Mouse (Mus musculus): ENCODE data around the gene Muc1.
"Not testable (repeated sequence)": the region's sequence is repeated elsewhere in the genome, so short reads cannot be mapped to it uniquely, and the experiment has no call there.

The Muc1 gene

DNA sequence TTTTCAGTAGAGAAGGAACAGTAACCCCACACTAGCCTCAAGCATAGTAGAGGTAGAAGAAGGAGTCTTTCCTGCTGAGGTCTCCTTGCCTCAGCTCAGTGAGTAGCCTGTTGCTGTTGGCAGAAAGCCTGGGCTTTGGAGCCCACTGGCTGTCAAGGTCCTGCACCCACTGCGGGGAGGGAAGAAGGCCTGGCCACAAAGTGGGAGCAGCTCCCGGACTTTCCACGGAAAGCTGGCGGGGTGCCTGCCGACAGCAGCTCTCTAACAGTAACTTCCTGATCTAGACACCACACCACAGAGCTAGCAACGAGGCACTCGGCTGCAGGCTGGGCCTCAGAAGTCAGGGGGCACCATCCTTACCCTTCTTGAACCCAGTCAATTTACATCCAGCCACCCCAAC lies 18.1 kb upstream of the Muc1 start:
- no peak for DNase-seq

DNA sequence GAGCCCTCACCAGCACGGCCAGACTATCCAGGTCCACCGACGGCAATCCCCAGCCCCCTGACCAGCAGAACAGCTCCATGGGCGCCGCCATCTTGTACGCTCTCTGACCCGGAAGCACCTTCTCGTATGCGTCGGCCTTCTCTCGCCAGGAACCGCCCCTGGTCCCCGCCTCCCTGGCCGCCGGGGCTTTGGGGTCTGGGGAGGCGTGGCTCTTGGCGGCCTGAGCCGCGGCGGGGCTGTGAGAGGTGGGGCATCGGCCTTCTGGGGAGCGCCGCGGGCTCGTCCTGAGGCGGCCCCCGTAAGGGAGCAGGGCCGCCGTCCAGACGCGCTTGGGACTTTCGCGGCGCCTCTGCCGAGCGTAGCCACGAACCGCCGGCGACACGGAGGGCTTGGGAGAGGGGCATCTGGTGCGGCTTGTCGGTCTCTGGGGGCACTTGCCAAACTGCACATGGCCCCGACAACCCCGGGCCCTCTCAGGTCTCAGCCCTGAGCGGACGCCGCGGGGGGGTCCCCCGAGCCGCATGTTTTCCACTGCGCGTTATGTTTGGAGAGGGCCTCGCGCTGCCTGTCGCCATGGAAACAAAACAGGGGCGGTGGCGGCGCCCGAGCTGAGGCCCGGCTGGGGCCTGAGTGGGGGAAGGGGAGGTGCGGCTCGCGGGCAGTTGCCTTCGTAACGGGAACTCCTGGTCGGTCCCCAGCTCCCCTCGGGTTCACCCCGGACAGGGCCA lies 14.9 kb upstream of the Muc1 start:
- peak; percentile 97 for DNase-seq

DNA sequence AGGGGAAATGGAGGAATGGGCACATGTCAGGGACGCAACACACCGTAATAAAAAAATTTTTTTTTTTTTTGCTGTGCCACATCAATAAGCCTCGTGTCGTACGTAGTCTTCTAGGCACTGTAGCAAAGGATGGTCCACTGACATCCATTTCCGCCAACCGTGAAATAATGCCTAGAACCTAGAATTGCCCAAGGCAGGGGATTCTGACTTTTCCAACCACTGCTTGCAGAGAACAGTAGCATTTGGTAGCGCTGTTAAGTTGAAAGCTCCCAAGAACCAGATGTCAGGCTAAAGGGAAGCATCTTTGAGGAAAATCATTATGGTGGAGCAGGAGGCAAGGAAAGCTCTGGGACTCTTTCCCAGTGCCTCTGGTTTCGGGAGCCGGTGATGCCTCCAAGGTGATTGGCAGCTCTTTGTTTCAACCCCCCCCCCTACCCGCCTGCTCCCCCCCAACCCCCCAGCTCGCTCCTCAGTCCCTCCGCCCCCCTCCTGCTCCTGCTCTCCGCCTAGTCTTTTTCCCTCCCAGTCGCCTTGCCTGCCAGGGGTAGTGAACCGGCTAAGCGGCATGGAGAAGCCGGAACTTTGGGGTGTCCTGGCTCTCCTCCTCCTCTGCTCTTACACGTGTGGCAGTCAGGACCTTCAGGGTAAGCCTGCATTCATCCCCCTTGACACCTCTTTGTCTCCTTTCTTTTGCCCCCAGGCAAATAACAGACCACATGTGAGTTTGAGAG lies 14.0 kb upstream of the Muc1 start, which contains the start of gene Thbs3:
Thbs3 (plus strand) TSS at position 500 of the 731 bp plus-strand sequence.
- peak; percentile 68 for DNase-seq

DNA sequence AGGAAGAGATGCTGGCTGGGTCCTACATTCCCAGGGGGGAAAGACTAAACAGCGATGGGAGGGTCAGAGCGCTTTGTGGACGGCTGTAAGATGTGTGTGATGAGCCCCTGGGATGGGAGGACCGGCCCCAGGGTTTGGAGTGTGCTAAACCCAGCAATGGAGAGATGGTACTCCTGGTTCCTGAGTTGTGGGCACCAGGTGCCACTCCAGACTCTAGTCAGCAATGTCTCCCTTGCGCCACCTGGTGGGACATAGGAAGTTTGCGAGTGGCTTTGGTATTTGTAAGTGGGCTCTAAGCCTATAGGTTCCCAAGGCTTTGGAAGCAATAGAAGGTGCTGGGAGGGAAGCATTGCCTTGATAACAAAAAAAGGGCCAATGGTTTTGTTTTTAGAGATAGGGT lies 13.0 kb upstream of the Muc1 start:
- DNase-seq: peak; percentile 93

DNA sequence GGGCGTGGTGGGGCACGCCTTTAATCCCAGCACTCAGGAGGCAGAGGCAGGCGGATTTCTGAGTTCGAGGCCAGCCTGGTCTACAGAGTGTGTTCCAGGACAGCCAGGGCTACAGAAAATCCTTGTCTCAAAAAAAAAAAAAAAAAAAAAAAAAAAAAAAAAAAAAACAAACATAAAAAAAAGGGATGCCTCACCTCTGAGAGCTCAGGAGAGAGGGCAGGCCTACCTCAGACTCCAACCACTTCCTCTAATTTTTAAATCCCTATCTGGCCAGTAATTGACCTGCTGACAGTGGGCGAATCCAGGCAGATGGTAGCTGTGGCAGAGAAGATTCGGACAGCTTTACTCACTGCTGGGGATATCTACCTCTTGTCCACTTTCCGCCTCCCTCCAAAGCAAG lies 12.4 kb upstream of the Muc1 start:
- DNase-seq: not testable (repeated sequence)

DNA sequence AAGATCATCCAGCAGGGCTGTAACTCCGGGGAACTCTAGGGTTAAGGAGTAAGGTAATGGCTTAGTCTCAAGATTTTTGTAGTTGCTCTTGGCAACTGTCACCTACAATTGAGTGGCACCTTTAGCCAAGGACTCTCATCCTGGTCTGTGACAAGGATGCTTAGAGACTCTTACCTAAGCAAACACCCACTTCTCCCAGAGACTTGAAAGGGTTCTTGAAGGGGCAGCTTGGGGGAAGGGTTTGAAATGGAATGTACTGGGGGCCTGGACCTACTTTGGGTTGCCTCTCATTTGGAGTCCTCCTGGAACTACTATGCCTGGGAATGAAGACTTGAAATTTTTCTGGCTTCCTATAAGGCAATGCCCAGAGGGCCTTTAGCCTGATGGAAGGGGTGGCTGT lies 10.6 kb upstream of the Muc1 start:
- no peak for DNase-seq

DNA sequence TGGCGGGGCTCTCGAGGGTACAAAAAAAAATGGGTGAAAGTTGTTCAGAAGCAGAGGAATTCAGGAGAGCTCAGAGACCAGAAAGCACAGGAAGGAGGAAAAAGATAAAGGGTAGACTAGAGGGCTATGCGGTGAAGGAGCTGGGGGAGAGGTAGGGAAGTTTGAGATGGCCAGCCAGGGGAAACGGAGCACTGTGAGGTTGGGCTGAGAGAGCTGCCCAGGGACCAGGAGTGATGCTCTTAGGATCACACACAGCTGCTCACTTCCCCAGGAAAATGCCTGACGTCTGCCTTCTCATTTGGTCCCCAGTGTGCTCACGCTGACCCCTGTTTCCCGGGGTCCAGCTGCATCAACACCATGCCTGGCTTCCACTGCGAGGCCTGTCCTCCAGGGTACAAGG lies 9.3 kb upstream of the Muc1 start:
- DNase-seq: no peak

DNA sequence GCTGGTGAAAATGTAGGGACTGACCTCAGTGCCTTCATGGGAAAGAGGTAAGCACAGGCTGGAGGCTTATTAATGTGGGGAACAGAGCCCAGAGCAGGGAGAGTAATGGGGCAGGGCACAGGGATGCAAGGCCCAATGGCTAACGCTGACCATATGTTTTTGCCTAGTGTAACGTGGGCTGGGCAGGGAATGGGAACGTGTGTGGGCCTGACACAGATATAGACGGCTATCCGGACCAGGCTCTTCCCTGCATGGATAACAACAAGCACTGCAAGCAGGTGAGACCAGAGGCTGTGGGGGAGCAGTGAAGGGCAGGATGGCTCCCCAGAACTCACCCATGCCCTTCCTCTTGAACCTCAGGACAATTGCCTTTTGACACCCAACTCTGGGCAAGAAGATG lies 7.7 kb upstream of the Muc1 start:
- DNase-seq: no peak

DNA sequence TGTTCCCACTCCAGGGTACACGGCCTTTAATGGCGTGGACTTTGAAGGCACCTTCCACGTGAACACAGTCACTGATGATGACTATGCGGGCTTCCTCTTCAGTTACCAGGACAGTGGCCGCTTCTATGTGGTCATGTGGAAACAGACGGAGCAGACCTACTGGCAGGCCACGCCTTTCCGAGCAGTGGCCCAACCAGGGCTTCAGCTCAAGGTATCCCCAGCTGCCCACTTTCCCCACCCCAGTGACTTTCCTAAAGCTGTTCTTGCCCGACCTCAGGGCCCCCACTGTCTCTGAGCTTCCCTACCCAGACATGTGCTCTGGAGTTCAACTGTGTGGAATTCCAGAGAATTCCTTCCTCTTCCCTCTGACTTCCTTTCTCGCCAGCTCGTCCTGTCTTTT lies 4.1 kb upstream of the Muc1 start:
- DNase-seq: no peak

DNA sequence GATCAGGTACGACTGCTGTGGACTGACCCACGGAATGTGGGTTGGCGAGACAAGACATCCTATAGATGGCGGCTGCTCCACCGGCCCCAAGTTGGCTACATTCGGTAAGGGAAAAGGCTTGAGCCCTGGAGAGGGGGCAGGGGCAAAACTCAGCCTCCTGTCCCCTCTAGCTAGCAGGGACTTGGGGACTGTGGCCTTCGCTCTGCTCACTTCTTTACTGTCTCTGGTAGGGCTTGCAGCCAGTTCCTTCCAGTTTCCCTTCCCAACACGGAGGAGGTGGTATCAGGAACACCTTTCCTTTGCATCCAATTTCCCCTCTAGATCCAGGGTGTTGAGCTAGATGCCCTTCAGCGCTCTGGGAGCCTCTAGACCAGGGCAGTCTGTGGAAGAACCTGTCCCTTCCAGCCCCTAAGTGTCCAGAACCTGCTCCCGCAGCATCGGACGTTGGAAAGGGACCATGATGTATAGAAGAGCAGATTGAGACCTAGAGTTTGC lies 3.5 kb upstream of the Muc1 start:
- no peak for DNase-seq

DNA sequence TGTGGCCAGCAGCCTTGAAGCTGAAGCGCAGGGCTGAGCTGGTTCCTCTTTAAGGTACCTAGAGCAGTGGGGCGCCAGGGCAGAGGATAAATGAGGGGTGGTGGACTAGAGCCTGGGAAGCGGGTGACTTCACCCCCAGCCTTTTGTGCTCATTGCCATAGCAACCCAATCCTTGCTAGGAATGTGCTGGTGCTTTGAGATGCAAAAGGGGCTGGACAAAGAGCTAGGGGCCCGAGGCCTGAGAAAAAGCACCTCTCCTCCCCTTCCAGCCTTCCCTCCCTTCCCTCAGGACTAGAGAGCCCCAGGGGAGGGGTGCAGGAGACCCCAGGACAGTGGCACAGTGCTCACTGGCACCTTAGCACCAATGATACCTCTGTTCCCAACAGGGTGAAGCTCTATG lies 2.9 kb upstream of the Muc1 start:
- DNase-seq: peak; percentile 72

DNA sequence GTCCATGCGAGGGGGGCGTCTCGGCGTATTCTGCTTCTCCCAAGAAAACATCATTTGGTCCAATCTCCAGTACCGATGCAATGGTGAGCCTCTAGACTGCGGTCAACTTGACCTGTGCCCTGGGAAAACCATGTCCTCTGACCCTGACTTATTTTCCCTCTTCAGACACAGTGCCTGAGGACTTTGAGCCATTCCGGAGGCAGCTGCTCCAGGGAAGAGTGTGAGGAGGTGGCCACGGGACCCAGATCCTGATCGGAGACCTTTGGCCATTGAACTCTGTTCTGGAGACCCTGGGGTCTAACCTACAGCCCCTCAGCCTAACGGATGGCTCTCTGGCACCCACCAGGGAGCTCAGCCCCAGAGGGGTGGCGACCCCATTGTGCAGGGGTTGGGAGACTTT lies 2.5 kb upstream of the Muc1 start:
- no peak for DNase-seq

DNA sequence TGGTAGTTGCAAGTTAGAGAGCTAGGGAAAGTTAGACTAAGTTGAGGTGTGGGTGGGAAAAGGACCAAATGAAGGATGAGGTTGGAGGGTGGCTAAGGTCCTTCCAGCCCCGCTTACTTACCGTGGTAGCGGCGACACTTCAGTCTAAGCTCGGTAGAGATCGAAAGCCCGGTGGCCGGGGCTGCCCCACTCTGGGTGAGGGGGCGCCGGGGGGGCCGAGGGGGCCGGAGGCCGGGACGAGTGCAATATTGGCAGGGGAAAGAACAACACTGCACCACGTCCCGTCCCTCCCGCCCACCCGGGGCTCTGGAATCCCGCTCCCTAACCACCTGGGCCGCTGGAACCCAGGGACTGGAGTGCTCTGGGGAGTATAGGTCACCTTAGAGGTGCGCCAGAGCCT lies 2.0 kb upstream of the Muc1 start, which contains the start of gene Mtx1:
Mtx1 (minus strand) TSS at position 189 of the 400 bp plus-strand sequence.
- no peak for DNase-seq

DNA sequence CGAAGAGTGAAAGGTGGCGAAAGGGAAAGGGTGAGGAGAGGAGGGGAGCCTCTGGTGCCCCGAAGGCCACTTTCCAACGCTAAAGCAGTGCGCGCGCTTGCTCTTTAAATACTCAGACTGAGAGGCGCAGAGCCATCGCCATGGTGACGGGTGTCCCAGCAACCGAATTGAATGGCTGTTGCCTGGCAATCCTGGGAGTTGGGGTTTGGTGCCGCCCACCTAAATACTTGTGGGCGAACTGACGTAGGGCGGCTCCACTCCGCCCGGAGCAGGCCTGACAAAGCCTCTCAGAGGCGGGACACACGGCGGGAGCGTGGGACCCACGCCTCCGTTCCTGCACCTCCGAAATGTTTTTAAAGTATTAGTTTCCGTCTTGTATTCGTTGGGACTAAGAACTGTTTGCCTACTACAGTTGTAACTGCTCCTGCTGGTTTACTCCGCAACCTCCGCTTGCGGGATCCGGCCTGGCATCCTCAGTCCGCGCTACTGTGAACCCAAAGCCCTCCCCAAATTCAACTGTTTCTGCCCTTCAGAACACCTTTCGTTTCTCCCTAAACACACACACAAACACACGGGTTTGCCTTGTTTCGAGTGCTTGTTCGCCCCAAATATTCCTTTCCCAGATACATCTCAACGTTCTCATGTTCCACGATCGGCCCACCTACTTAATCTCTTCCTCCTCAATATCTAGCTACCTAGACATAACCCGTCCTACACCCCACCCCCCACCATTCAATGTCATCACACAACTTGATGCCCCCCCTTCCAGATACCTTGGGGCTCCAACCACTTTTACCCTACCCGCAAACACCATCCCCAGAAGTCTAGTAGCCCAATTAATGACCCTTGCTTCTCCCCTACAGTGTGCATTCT lies 1.3 kb upstream of the Muc1 start:
- DNase-seq: peak; percentile 97

DNA sequence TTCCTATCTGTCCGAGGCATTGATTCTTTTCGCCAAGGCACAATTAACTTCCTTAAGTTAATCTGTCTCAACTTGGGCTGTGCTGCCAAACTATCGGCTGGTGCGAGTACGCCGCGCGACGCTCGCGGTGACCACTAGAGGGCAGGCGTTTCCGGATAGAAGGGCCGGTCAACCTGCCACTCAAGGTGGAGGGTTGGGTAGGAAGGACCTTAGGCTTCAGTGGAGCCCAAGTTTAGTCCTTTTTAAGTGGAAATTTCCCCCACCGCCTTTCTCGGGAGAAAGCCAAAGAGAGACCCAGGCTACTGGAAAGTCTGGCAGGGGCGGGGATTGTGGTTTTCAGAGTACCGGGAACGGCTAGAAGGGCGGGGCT lies 692 bp upstream of the Muc1 start:
- peak; percentile 87 for DNase-seq

DNA sequence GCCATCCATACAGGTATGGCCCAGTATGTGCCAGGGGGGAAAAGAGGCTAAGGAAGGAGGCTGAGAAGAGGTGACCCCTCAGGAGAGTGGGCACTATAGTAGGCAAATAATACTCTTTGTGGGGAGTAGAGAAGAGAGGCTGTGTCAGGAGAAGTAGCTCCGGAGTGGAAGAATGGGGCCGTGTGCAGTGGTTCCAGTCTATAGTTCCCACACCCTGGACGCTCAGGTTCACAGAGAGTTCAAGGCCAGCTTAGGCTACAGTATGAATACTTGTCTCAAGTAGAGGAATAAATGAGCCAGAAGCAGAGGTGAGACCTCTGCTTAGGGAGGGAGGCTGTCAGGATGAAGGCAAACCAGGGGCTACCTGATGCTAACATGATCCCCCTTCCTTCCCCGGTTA lies 419 bp downstream of the Muc1 start:
- no peak for DNase-seq

DNA sequence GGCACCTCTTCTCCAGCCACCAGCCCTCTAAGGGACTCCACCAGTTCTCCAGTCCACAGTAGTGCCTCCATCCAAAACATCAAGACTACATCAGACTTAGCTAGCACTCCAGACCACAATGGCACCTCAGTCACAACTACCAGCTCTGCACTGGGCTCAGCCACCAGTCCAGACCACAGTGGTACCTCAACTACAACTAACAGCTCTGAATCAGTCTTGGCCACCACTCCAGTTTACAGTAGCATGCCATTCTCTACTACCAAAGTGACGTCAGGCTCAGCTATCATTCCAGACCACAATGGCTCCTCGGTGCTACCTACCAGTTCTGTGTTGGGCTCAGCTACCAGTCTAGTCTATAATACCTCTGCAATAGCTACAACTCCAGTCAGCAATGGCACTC lies 1.7 kb downstream of the Muc1 start:
- no peak for DNase-seq

DNA sequence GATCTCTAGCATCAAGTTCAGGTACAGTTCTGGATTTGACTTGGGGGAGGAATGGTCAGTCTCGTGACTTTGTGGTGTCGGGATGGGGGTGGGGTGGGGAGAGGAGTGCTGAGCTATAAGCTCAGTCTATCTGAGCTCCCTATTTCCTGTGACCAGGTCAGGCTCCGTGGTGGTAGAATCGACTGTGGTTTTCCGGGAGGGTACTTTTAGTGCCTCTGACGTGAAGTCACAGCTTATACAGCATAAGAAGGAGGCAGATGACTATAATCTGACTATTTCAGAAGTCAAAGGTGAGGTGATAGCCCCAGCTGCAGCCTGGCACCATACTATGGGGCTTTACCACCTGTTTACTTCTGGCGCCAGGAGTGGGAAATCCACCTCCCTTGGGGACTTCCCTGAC lies 2.5 kb downstream of the Muc1 start:
- no peak for DNase-seq

DNA sequence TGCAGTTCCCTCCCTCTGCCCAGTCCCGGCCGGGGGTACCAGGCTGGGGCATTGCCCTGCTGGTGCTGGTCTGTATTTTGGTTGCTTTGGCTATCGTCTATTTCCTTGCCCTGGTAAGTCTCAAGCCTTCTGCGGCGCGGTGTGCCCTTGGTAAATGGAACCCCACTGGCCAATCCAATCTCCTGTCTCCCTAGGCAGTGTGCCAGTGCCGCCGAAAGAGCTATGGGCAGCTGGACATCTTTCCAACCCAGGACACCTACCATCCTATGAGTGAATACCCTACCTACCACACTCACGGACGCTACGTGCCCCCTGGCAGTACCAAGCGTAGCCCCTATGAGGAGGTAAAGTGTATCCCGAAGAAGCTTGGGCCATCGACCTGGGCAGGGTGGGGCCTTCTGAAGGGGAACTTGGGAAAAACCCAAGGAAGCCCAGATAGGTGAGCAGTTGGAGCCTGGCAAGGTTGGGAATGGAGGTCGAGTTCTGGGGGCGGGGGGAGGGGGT lies 3.0 kb downstream of the Muc1 start:
- DNase-seq: no peak

DNA sequence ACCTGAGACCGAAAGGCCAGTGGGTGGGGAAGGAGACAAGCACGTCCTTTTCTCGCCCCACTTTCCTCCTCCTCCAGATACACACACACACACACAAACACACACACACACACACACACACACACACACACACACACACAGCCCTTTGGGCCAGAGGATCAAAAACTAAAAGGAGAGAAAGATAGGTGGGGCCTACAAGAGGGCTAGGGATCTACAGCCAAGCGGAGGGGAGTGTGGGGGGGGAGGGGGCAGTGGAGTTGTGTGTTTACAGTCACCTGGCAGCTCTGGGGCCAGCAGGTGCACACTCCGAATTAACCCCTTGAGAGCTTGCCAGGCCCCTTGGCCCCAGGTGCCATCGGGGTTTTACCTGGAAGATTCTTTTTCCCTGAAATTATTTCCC lies 3.8 kb downstream of the Muc1 start:
- DNase-seq: no peak

DNA sequence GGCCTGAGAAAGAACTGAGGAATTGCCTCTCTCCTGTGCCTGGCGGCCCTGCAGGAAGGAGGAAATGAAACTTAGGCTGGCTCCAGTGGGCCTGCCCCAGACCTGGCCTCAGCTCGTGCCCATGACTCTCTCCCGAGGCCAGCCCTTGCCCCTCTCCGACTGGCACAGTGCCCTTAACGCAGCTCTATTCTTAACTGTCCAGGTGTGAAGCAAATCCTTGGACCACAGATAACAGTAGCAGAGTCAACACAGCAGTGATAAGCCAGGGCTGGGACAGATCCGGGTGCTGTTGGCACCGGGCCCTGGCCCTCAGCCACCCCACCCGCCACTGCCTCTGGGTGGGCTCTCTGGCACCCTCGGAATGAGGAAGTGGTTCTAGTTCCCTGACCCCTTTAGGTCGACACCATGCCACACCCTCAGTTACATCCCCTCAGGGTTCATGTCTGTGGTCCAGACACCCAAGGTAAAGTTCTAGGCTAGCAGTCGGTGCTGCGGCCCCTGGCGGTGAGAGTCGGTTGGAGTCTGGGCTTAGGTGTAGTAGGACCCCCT lies 4.8 kb downstream of the Muc1 start:
- no peak for DNase-seq

DNA sequence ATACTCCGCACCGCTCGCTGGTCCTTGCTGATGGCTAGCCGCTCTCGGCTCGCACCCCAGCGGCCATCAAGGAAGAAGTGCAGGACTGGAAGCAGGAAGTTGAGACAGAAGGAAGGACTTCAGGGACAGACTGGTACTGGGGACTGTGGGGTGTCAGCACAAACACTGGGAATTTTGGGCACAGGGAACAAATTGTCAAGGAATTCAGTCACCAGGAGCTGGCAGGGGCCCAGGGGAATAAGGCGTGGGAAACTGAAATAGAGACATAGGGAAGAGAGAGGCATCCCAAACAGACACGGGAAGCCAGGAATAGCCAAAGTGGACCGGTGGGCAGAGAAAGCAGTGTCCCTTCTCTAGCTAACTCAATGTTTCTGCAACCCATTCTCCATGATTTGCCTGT lies 7.7 kb downstream of the Muc1 start:
- no peak for DNase-seq

DNA sequence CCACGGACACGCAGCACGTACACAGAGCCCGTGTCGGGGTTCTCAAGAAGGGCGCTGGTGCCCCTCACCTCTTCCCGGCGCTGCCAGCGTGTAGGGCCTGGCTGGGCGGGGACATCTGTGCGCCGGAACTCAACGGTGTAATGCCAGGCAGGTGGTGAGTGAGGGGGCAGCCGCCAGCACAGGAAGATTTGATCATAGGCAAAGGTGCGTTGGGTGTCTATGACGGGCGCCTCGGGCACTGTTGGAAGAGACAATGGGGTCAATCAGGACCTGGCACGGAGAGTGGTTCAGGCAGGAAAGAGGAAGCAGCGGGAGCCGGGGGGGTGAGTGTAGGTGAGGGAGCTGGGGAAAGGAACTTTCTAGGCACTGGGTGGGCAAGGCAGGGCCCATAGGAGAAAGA lies 8.8 kb downstream of the Muc1 start:
- DNase-seq: no peak

Data from retina, postnatal 1 day (tissue).